17 mouse cellular contexts compared by ENCODE assay signal in genomic region chr10:67454149-67454548, GRCm38 (mm10).
DNase-seq lines count a peak whose midpoint lies in the region; ATAC-seq and TF ChIP-seq lines count a peak whose summit lies in the region.
"Had no signal": no experiment of that assay in that cellular context is flagged by ENCODE, and none has a peak within 500 bp of the region (broad histone marks: within the 10 kb centered on the region; RNA-seq: fewer than 3 reads in every experiment).

No protein-coding gene starts in this region.

- H3K4me3 ChIP-seq in liver, postnatal 0 days (ENCODE audit: low read depth, low read length) = no peak overlapping the region
- H3K4me3 ChIP-seq in kidney, adult 2 months (ENCODE audit: insufficient read depth, low read depth, low read length) = no peak overlapping the region
- no peak overlapping the region for H3K4me3 ChIP-seq in thymus, adult 2 months (ENCODE audit: control insufficient read depth, insufficient read depth, low read length)
- no peak overlapping the region for H3K4me3 ChIP-seq in midbrain, embryonic 11.5 days (ENCODE audit: low read depth, low read length)
- H3K4me3 ChIP-seq: hindbrain, embryonic 15.5 days; liver, embryonic 13.5 days; neural tube, embryonic 12.5 days had no signal

- no peak for TF ChIP-seq EP300 in liver, postnatal 0 days (IDR thresholded peaks at IDR 0.05; ENCODE audit: low read depth)

- H3K27me3 ChIP-seq in liver, postnatal 0 days (ENCODE audit: insufficient read depth, low read length) = no peaks in the 10 kb centered on the region; the same call in 1 of the 2 replicates
- H3K27me3 ChIP-seq in kidney, adult 2 months (replicated peaks; ENCODE audit: control insufficient read depth, insufficient read depth, low read length) = no peaks in the 10 kb centered on the region
- H3K27me3 ChIP-seq in thymus, adult 2 months (ENCODE audit: control insufficient read depth, insufficient read depth, low read length) = no peaks in the 10 kb centered on the region
- H3K27me3 ChIP-seq in midbrain, embryonic 11.5 days (ENCODE audit: control insufficient read depth, insufficient read depth, low read length) = no peaks in the 10 kb centered on the region
- H3K27me3 ChIP-seq: hindbrain, embryonic 15.5 days; liver, embryonic 13.5 days; neural tube, embryonic 12.5 days had no signal

- no peaks in the 10 kb centered on the region for H3K9me3 ChIP-seq in liver, postnatal 0 days (ENCODE audit: low read length)
- no peaks in the 10 kb centered on the region for H3K9me3 ChIP-seq in midbrain, embryonic 11.5 days (ENCODE audit: control insufficient read depth, low read length)
- H3K9me3 ChIP-seq: hindbrain, embryonic 15.5 days; liver, embryonic 13.5 days; neural tube, embryonic 12.5 days had no signal

- H3K27ac ChIP-seq in liver, postnatal 0 days (ENCODE audit: low read depth) = no peak overlapping the region
- H3K27ac ChIP-seq in kidney, adult 2 months (ENCODE audit: insufficient read depth, low read depth, low read length) = no peak overlapping the region
- no peak overlapping the region for H3K27ac ChIP-seq in thymus, adult 2 months (ENCODE audit: control insufficient read depth, insufficient read depth, low read length)
- H3K27ac ChIP-seq in midbrain, embryonic 11.5 days (ENCODE audit: low read depth, low read length) = no peak overlapping the region
- H3K27ac ChIP-seq: hindbrain, embryonic 15.5 days; liver, embryonic 13.5 days; neural tube, embryonic 12.5 days had no signal

- H3K36me3 ChIP-seq in liver, postnatal 0 days (replicated peaks; ENCODE audit: insufficient read depth, low read length) = no peaks in the 10 kb centered on the region
- no peaks in the 10 kb centered on the region for H3K36me3 ChIP-seq in kidney, adult 2 months (ENCODE audit: control insufficient read depth, insufficient read depth, low read length)
- no peaks in the 10 kb centered on the region for H3K36me3 ChIP-seq in thymus, adult 2 months (ENCODE audit: control insufficient read depth, insufficient read depth, low read length)
- H3K36me3 ChIP-seq in midbrain, embryonic 11.5 days (ENCODE audit: control insufficient read depth, insufficient read depth, low read length) = no peaks in the 10 kb centered on the region
- H3K36me3 ChIP-seq: hindbrain, embryonic 15.5 days; liver, embryonic 13.5 days; neural tube, embryonic 12.5 days had no signal

- DNase-seq in liver = peak; percentile 5
- no peak for DNase-seq in liver, postnatal 0 days
- peak; percentile 84 for DNase-seq in kidney, adult 2 months
- DNase-seq in kidney, postnatal 14 days = peak; percentile 71
- DNase-seq in mesoderm, embryonic 11.5 days (ENCODE audit: low read depth, low spot score) = peak; percentile 9
- DNase-seq in thymus, adult 2 months = no peak
- no peak for DNase-seq in midbrain, embryonic 11.5 days (ENCODE audit: low spot score, missing footprints)
- DNase-seq in adrenal gland, postnatal 36 days = no peak
- DNase-seq: adrenal gland, postnatal 14 days; cerebellum, adult 9-10 months; gastrocnemius, postnatal 36 days; liver, embryonic 13.5 days had no signal

- no peak for TF ChIP-seq POLR2A in kidney, adult 2 months (IDR thresholded peaks at IDR 0.05; ENCODE audit: low read depth, low read length)
- TF ChIP-seq POLR2A in thymus, adult 2 months (IDR thresholded peaks at IDR 0.05; ENCODE audit: control insufficient read depth, extremely low read depth, insufficient read depth, low read length, poor library complexity) = no peak

- no peak overlapping the region for H3K4me2 ChIP-seq in liver, postnatal 0 days (ENCODE audit: low read depth, low read length)
- no peak overlapping the region for H3K4me2 ChIP-seq in midbrain, embryonic 11.5 days
- H3K4me2 ChIP-seq: heart, embryonic 11.5 days; hindbrain, embryonic 15.5 days; liver, embryonic 13.5 days; neural tube, embryonic 12.5 days had no signal

- H3K9ac ChIP-seq in liver, postnatal 0 days (replicated peaks) = no peak overlapping the region
- H3K9ac ChIP-seq in midbrain, embryonic 11.5 days (ENCODE audit: low read length) = no peak overlapping the region
- H3K9ac ChIP-seq: hindbrain, embryonic 15.5 days; liver, embryonic 13.5 days; neural tube, embryonic 12.5 days had no signal

- TF ChIP-seq CTCF in liver, postnatal 0 days (IDR thresholded peaks at IDR 0.05; ENCODE audit: low read depth) = no peak
- no peak for TF ChIP-seq CTCF in kidney, adult 2 months (conservative IDR thresholded peaks at IDR 0.05; ENCODE audit: insufficient read depth, insufficient read length, low read depth, low read length)
- no peak for TF ChIP-seq CTCF in thymus, adult 2 months (IDR thresholded peaks at IDR 0.05; ENCODE audit: borderline replicate concordance, control insufficient read depth, extremely low read depth, insufficient read depth, low read length, poor library complexity)

- no peaks in the 10 kb centered on the region for H3K4me1 ChIP-seq in liver, postnatal 0 days (ENCODE audit: insufficient read depth)
- H3K4me1 ChIP-seq in kidney, adult 2 months (ENCODE audit: control insufficient read depth, insufficient read depth, low read length) = no peaks in the 10 kb centered on the region
- H3K4me1 ChIP-seq in thymus, adult 2 months (replicated peaks; ENCODE audit: control insufficient read depth, insufficient read depth, low read length) = no peaks in the 10 kb centered on the region
- peaks cover 3% of the 10 kb centered on the region; the same call in 1 of the 2 replicates for H3K4me1 ChIP-seq in midbrain, embryonic 11.5 days (ENCODE audit: control insufficient read depth, insufficient read depth, low read length)
- H3K4me1 ChIP-seq: hindbrain, embryonic 15.5 days; liver, embryonic 13.5 days had no signal

- no peak for ATAC-seq in liver, postnatal 0 days
- no peak for ATAC-seq in midbrain, embryonic 11.5 days (ENCODE audit: low FRiP score)
- ATAC-seq: forebrain, embryonic 14.5 days; lung, postnatal 0 days had no signal

- 58% methylated on average over 7 of the region's 7 CpGs for WGBS in liver, postnatal 0 days (ENCODE audit: insufficient replicate concordance)
- 26% methylated on average over 7 of the region's 7 CpGs for WGBS in kidney, adult 2 months
- WGBS in thymus, adult 2 months = 91% methylated on average over 7 of the region's 7 CpGs
- WGBS in midbrain, embryonic 11.5 days = 13% methylated on average over 7 of the region's 7 CpGs

Comparison
In these comparisons a context has a peak if more than half of its experiments do, and no peak if none do; other contexts are left out.
1. DNase-seq: peak in liver (single experiment), kidney, adult 2 months (single experiment), kidney, postnatal 14 days (single experiment) and mesoderm, embryonic 11.5 days (single experiment); none in liver, postnatal 0 days (single experiment), thymus, adult 2 months (single experiment), midbrain, embryonic 11.5 days (single experiment) and adrenal gland, postnatal 36 days (0 of 2).